Mouse (Mus musculus) CH12.LX (cell line): ENCODE measurements around the gene Mmrn2.
A peak's percentile ranks its signal among the peaks of the same experiment; 100 is the strongest.

Experiments used
- CTCF ChIP-seq, 2 experiments: IDR thresholded peaks in 1 of 2; conservative IDR thresholded peaks in 1 of 2; 2 replicates each; pipeline ENCODE4 v1.5.1; 2011 to 2012; ENCODE audit warnings: low read depth in 2 of 2, low read length in 2 of 2, improper control_type of control experiment in 1 of 2, inconsistent platforms in 1 of 2, mild to moderate bottlenecking in 1 of 2, moderate library complexity in 1 of 2
- E2F4 ChIP-seq: IDR thresholded peaks from 2 replicates; pipeline ENCODE4 v1.6.1; 2011; ENCODE audit warnings: low read depth, low read length, improper control_type of control experiment; ENCODE audit not compliant: insufficient replicate concordance
- EP300 ChIP-seq: IDR thresholded peaks from 2 replicates; pipeline ENCODE4 v1.6.1; 2011; ENCODE audit warnings: low read length, improper control_type of control experiment
- ETS1 ChIP-seq: conservative IDR thresholded peaks from 2 replicates; pipeline ENCODE4 v1.6.1; 2012; ENCODE audit warnings: low read depth, mild to moderate bottlenecking, inconsistent platforms, low read length, improper control_type of control experiment, moderate library complexity
- JUN ChIP-seq: IDR thresholded peaks from 2 replicates; pipeline ENCODE4 v1.6.1; 2011; ENCODE audit warnings: low read depth, mild to moderate bottlenecking, low read length, improper control_type of control experiment, moderate library complexity; ENCODE audit not compliant: insufficient read depth
- MAFK ChIP-seq: IDR thresholded peaks from 2 replicates; pipeline ENCODE4 v1.6.1; 2011; ENCODE audit warnings: low read length, improper control_type of control experiment; ENCODE audit not compliant: insufficient replicate concordance
- MXI1 ChIP-seq: IDR thresholded peaks from 2 replicates; pipeline ENCODE4 v1.6.1; 2011; ENCODE audit warnings: mild to moderate bottlenecking, low read depth, low read length, improper control_type of control experiment
- POLR2A ChIP-seq: IDR thresholded peaks from 2 replicates; pipeline ENCODE4 v1.6.1; 2011; ENCODE audit warnings: low read depth, mild to moderate bottlenecking, improper control_type of control experiment, low read length
- RAD21 ChIP-seq: IDR thresholded peaks from 2 replicates; pipeline ENCODE4 v1.6.1; 2011; ENCODE audit warnings: low read depth, mild to moderate bottlenecking, low read length, improper control_type of control experiment, moderate library complexity
- SIN3A ChIP-seq: IDR thresholded peaks from 2 replicates; pipeline ENCODE4 v1.6.1; 2012; ENCODE audit warnings: low read length, improper control_type of control experiment, inconsistent platforms
- ZNF384 ChIP-seq: IDR thresholded peaks from 2 replicates; pipeline ENCODE4 v1.6.1; 2012; ENCODE audit warnings: low read depth, low read length, improper control_type of control experiment, inconsistent platforms

DNA sequence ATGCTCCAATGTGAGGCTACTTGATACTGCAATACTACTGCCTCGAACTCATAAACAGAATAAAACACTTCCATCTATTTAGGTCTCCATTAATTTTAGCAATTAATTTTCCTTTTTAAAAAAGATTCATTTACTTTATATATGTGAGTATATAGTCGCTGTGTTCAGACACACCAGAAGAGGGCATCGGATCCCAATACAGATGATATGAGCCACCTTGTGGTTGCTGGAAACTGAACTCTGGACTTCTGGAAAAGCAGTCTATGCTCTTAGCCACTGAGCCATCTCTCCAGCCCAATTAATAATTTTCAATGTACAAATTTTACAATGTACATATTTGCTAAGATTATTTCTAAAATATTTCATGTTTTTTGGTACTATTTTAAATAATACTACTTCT is 53.0 kb downstream of the Mmrn2 start:
- TF ChIP-seq ZNF384 (no peak), MXI1 (no peak), POLR2A (no peak), ETS1 (no peak), JUN (no peak), CTCF (conservative IDR thresholded peaks at IDR 0.05 in 1 of 2, IDR thresholded peaks at IDR 0.05 in 1 of 2; ENCODE audit: low read depth in 2 of 2, low read length in 2 of 2) (peak; percentile 6 to 67; a peak in 2 of 4 replicates), E2F4 (no peak), MAFK (no peak), SIN3A (no peak), RAD21 (peak; percentile 23), EP300 (no peak)
